Mouse (Mus musculus) CH12.LX (cell line): Measurements from ENCODE around the gene Abi3bp. TPM values are rescaled to one million over a fixed set of nuclear protein-coding genes. Genes with fewer than 3 reads are reported as not detected.
A peak's percentile ranks its signal among the peaks of the same experiment; 100 is the strongest.

ENCODE experiments used
- DNase-seq: peaks from one replicate; pipeline ENCODE4 v3.0.0-alpha.2; 2013; ENCODE audit errors: extremely low read depth
- H3K27ac ChIP-seq: 2 replicates; pipeline ENCODE4 v1.5.1; 2012; ENCODE audit warnings: low read depth, mild to moderate bottlenecking, control low read depth, moderate library complexity; ENCODE audit not compliant: insufficient read depth
- H3K27me3 ChIP-seq: replicated peaks from 2 replicates; pipeline ENCODE3; 2012; ENCODE audit warnings: inconsistent platforms
- H3K36me3 ChIP-seq, 2 experiments: replicated peaks in 1 of 2; 2 replicates each; pipeline versions ENCODE3 to v1.6.1; 2012; ENCODE audit warnings: inconsistent platforms in 1 of 2, low read length in 1 of 2, mild to moderate bottlenecking in 1 of 2, mixed read lengths in 1 of 2, moderate library complexity in 1 of 2; ENCODE audit not compliant: control insufficient read depth in 1 of 2, insufficient read depth in 1 of 2
- H3K4me1 ChIP-seq, 2 experiments: 2 replicates each; pipeline ENCODE4 v1.6.1; 2012; ENCODE audit warnings: inconsistent platforms in 1 of 2, moderate library complexity in 1 of 2; ENCODE audit not compliant: insufficient read depth in 2 of 2, control insufficient read depth in 1 of 2
- H3K4me2 ChIP-seq: 2 replicates; pipeline ENCODE4 v1.6.1; 2012; ENCODE audit warnings: low read depth, mild to moderate bottlenecking, control low read depth; ENCODE audit not compliant: poor library complexity, insufficient read depth, severe bottlenecking
- H3K4me3 ChIP-seq, 3 experiments: fragments of 150-350 bp in 1 of 3; sonication (generic) in 1 of 3; replicated peaks in 1 of 3; 2 replicates each; pipeline versions ENCODE3 to v1.5.1; 2011 to 2012; ENCODE audit warnings: low read depth in 2 of 3, low read length in 2 of 3, mild to moderate bottlenecking in 2 of 3, moderate library complexity in 2 of 3, control low read depth in 1 of 3, improper control_type of control experiment in 1 of 3, inconsistent platforms in 1 of 3, mixed read lengths in 1 of 3; ENCODE audit not compliant: poor library complexity in 1 of 3
- H3K79me2 ChIP-seq: replicated peaks from 2 replicates; pipeline ENCODE4 v1.6.1; 2012; ENCODE audit warnings: mild to moderate bottlenecking, moderate library complexity; ENCODE audit not compliant: control insufficient read depth, poor library complexity, insufficient read depth, severe bottlenecking; ENCODE audit errors: extremely low read depth
- H3K9ac ChIP-seq: 2 replicates; pipeline ENCODE4 v1.6.1; 2012; ENCODE audit warnings: low read depth, mild to moderate bottlenecking, control low read depth, moderate library complexity; ENCODE audit not compliant: insufficient read depth
- H3K9me3 ChIP-seq: replicated peaks from 2 replicates; pipeline ENCODE3; 2012; ENCODE audit warnings: low read length, inconsistent platforms, mixed read lengths
- BHLHE40 ChIP-seq: IDR thresholded peaks from 2 replicates; pipeline ENCODE4 v1.6.1; 2011; ENCODE audit warnings: mild to moderate bottlenecking, low read depth, low read length, improper control_type of control experiment
- CHD1 ChIP-seq: IDR thresholded peaks from 2 replicates; pipeline ENCODE4 v1.6.1; 2012; ENCODE audit warnings: low read depth, low read length, improper control_type of control experiment, inconsistent platforms
- CHD2 ChIP-seq: IDR thresholded peaks from 2 replicates; pipeline ENCODE4 v1.6.1; 2011; ENCODE audit warnings: low read length, improper control_type of control experiment
- CTCF ChIP-seq, 2 experiments: IDR thresholded peaks in 1 of 2; conservative IDR thresholded peaks in 1 of 2; 2 replicates each; pipeline ENCODE4 v1.5.1; 2011 to 2012; ENCODE audit warnings: low read depth in 2 of 2, low read length in 2 of 2, improper control_type of control experiment in 1 of 2, inconsistent platforms in 1 of 2, mild to moderate bottlenecking in 1 of 2, moderate library complexity in 1 of 2
- E2F4 ChIP-seq: IDR thresholded peaks from 2 replicates; pipeline ENCODE4 v1.6.1; 2011; ENCODE audit warnings: low read depth, low read length, improper control_type of control experiment; ENCODE audit not compliant: insufficient replicate concordance
- ELF1 ChIP-seq: IDR thresholded peaks from 2 replicates; pipeline ENCODE4 v1.6.1; 2014; ENCODE audit warnings: low read depth, mild to moderate bottlenecking, inconsistent platforms, low read length, improper control_type of control experiment
- EP300 ChIP-seq: IDR thresholded peaks from 2 replicates; pipeline ENCODE4 v1.6.1; 2011; ENCODE audit warnings: low read length, improper control_type of control experiment
- ETS1 ChIP-seq: conservative IDR thresholded peaks from 2 replicates; pipeline ENCODE4 v1.6.1; 2012; ENCODE audit warnings: low read depth, mild to moderate bottlenecking, inconsistent platforms, low read length, improper control_type of control experiment, moderate library complexity
- GABPA ChIP-seq: IDR thresholded peaks from 2 replicates; pipeline ENCODE4 v1.6.1; 2012; ENCODE audit warnings: low read depth, low read length, improper control_type of control experiment, inconsistent platforms; ENCODE audit not compliant: insufficient replicate concordance
- HCFC1 ChIP-seq: IDR thresholded peaks from 2 replicates; pipeline ENCODE4 v1.6.1; 2012; ENCODE audit warnings: low read depth, mild to moderate bottlenecking, inconsistent platforms, low read length, improper control_type of control experiment
- IRF4 ChIP-seq: IDR thresholded peaks from 2 replicates; pipeline ENCODE4 v1.6.1; 2014; ENCODE audit warnings: low read depth, mild to moderate bottlenecking, inconsistent platforms, low read length, improper control_type of control experiment
- JUN ChIP-seq: IDR thresholded peaks from 2 replicates; pipeline ENCODE4 v1.6.1; 2011; ENCODE audit warnings: low read depth, mild to moderate bottlenecking, low read length, improper control_type of control experiment, moderate library complexity; ENCODE audit not compliant: insufficient read depth
- JUND ChIP-seq: conservative IDR thresholded peaks from 2 replicates; pipeline ENCODE4 v1.6.1; 2011; ENCODE audit warnings: low read depth, low read length, improper control_type of control experiment
- KAT2A ChIP-seq: IDR thresholded peaks from 2 replicates; pipeline ENCODE4 v1.6.1; 2012; ENCODE audit warnings: low read length, improper control_type of control experiment, inconsistent platforms; ENCODE audit not compliant: insufficient replicate concordance
- MAFK ChIP-seq: IDR thresholded peaks from 2 replicates; pipeline ENCODE4 v1.6.1; 2011; ENCODE audit warnings: low read length, improper control_type of control experiment; ENCODE audit not compliant: insufficient replicate concordance
- MAX ChIP-seq: IDR thresholded peaks from 2 replicates; pipeline ENCODE4 v1.6.1; 2011; ENCODE audit warnings: low read length, improper control_type of control experiment
- MAZ ChIP-seq: IDR thresholded peaks from 2 replicates; pipeline ENCODE4 v1.6.1; 2012; ENCODE audit warnings: low read depth, mild to moderate bottlenecking, inconsistent platforms, low read length, improper control_type of control experiment, moderate library complexity
- MEF2A ChIP-seq: IDR thresholded peaks from 2 replicates; pipeline ENCODE4 v1.6.1; 2014; ENCODE audit warnings: low read depth, mild to moderate bottlenecking, inconsistent platforms, low read length, improper control_type of control experiment, borderline replicate concordance
- MXI1 ChIP-seq: IDR thresholded peaks from 2 replicates; pipeline ENCODE4 v1.6.1; 2011; ENCODE audit warnings: mild to moderate bottlenecking, low read depth, low read length, improper control_type of control experiment
- MYC ChIP-seq: IDR thresholded peaks from 2 replicates; pipeline ENCODE4 v1.6.1; 2011; ENCODE audit warnings: low read depth, mild to moderate bottlenecking, improper control_type of control experiment, low read length
- NELFE ChIP-seq: IDR thresholded peaks from 2 replicates; pipeline ENCODE4 v1.6.1; 2011; ENCODE audit warnings: low read depth, low read length, improper control_type of control experiment
- NRF1 ChIP-seq: IDR thresholded peaks from 2 replicates; pipeline ENCODE4 v1.6.1; 2014; ENCODE audit warnings: low read depth, mild to moderate bottlenecking, inconsistent platforms, low read length, improper control_type of control experiment, moderate library complexity
- PAX5 ChIP-seq: IDR thresholded peaks from 2 replicates; pipeline ENCODE4 v1.6.1; 2012; ENCODE audit warnings: low read length, inconsistent platforms, mixed read lengths
- POLR2A ChIP-seq: IDR thresholded peaks from 2 replicates; pipeline ENCODE4 v1.6.1; 2011; ENCODE audit warnings: low read depth, mild to moderate bottlenecking, improper control_type of control experiment, low read length
- POLR2AphosphoS2 ChIP-seq: IDR thresholded peaks from 2 replicates; pipeline ENCODE4 v1.6.1; 2011; ENCODE audit warnings: low read depth, low read length, improper control_type of control experiment
- RAD21 ChIP-seq: IDR thresholded peaks from 2 replicates; pipeline ENCODE4 v1.6.1; 2011; ENCODE audit warnings: low read depth, mild to moderate bottlenecking, low read length, improper control_type of control experiment, moderate library complexity
- SIN3A ChIP-seq: IDR thresholded peaks from 2 replicates; pipeline ENCODE4 v1.6.1; 2012; ENCODE audit warnings: low read length, improper control_type of control experiment, inconsistent platforms
- SMC3 ChIP-seq: IDR thresholded peaks from 2 replicates; pipeline ENCODE4 v1.6.1; 2011; ENCODE audit warnings: low read depth, low read length, improper control_type of control experiment
- TBP ChIP-seq: conservative IDR thresholded peaks from 2 replicates; pipeline ENCODE4 v1.6.1; 2011; ENCODE audit warnings: low read depth, low read length, improper control_type of control experiment
- TCF12 ChIP-seq: IDR thresholded peaks from 2 replicates; pipeline ENCODE4 v1.6.1; 2014; ENCODE audit warnings: low read depth, mild to moderate bottlenecking, inconsistent platforms, low read length, improper control_type of control experiment
- UBTF ChIP-seq: IDR thresholded peaks from 2 replicates; pipeline ENCODE4 v1.6.1; 2012; ENCODE audit warnings: low read depth, mild to moderate bottlenecking, inconsistent platforms, low read length, improper control_type of control experiment, moderate library complexity
- USF1 ChIP-seq: IDR thresholded peaks from 2 replicates; pipeline ENCODE4 v1.6.1; 2014; ENCODE audit warnings: low read depth, mild to moderate bottlenecking, inconsistent platforms, low read length, improper control_type of control experiment
- USF2 ChIP-seq: conservative IDR thresholded peaks from 2 replicates; pipeline ENCODE4 v1.6.1; 2011; ENCODE audit warnings: low read depth, low read length, improper control_type of control experiment
- ZC3H11A ChIP-seq: IDR thresholded peaks from 2 replicates; pipeline ENCODE4 v1.6.1; 2012; ENCODE audit warnings: low read depth, mild to moderate bottlenecking, inconsistent platforms, low read length, improper control_type of control experiment
- ZKSCAN1 ChIP-seq: IDR thresholded peaks from 2 replicates; pipeline ENCODE4 v1.6.1; 2012; ENCODE audit warnings: low read depth, inconsistent platforms, low read length, improper control_type of control experiment, borderline replicate concordance
- ZMIZ1 ChIP-seq: IDR thresholded peaks from 2 replicates; pipeline ENCODE4 v1.6.1; 2012; ENCODE audit warnings: low read depth, mild to moderate bottlenecking, inconsistent platforms, low read length, improper control_type of control experiment
- ZNF384 ChIP-seq: IDR thresholded peaks from 2 replicates; pipeline ENCODE4 v1.6.1; 2012; ENCODE audit warnings: low read depth, low read length, improper control_type of control experiment, inconsistent platforms
- dilution Hi-C: fragments of 300-500 bp; cut with MboI; formaldehyde crosslinking; loops from 2 replicates; pipeline ENCODE4 v1.14.3; 2020; ENCODE audit warnings: low sequenced_read_pairs; ENCODE audit not compliant: extremely low pct_unique_long_range_greater_than_20kb, extremely low pct_ligation_motif_present
- in situ Hi-C: fragments of 300-500 bp; cut with MboI; formaldehyde crosslinking; loops from 3 replicates; pipeline ENCODE4 v1.14.3; 2019; ENCODE audit warnings: low sequenced_read_pairs, low pct_ligation_motif_present, low pct_unique_long_range_greater_than_20kb, mixed read lengths
- polyA plus RNA-seq: library from polyadenylated mRNA; unstranded; fragments of >175 nt; gene quantifications from 2 replicates; pipeline ENCODE4 v1.2.1, GENCODE M21; 2012; ENCODE audit warnings: low read depth; ENCODE audit not compliant: insufficient read length
- total RNA-seq, 2 experiments: library from RNA; depleted of rRNA; stranded (reverse); fragments of 300-350 nt in 1 of 2; fragments of >200 nt in 1 of 2; gene quantifications; 2 replicates each; pipeline ENCODE4 v1.2.3; 2012 to 2014

The Abi3bp gene
- total and polyA plus RNA-seq, 3 experiments = 0.13 TPM; not detected in 2

- Histone ChIP-seq H3K36me3 (peaks cover under 1 to 8% of the 10 kb centered on the region in 2 experiments), H3K9ac (peak within 1 kb of the TSS; percentile 97), H3K4me2 (peak within 1 kb of the TSS; percentile 92), H3K9me3 (no peaks in the 10 kb centered on the region), H3K27ac (peak within 1 kb of the TSS; percentile 90), H3K27me3 (no peaks in the 10 kb centered on the region), H3K4me3 (peak within 1 kb of the TSS; percentile 75 to 93 (median 82)), H3K79me2 (peaks cover 37% of the 10 kb centered on the region), H3K4me1 (peaks cover 2 to 31% of the 10 kb centered on the region in 2 experiments; a peak in 3 of 4 replicates)
- DNase-seq = peak; percentile 100
- in situ Hi-C loops = loop anchor here (25.0 kb wide), 1 partner anchor 780 kb away; the partner anchor contains the start of gene Cep97
- dilution Hi-C loops = no loop called here
- TF ChIP-seq MYC = 0 out of 2 replicates have a peak, but pooled peaks have one; percentile 48
- TF ChIP-seq HCFC1 = peak; percentile 84
- TF ChIP-seq USF2 = no peak
- 0 out of 2 replicates have a peak, but pooled peaks have one; percentile 1 for TF ChIP-seq USF1
- peak; percentile 84 for TF ChIP-seq MAX
- no peak for TF ChIP-seq JUND
- peak; percentile 89 for TF ChIP-seq ZMIZ1
- TF ChIP-seq TCF12 = peak; percentile 85
- TF ChIP-seq IRF4 = no peak; the same call in 1 of the 2 replicates
- peak; percentile 95 for TF ChIP-seq POLR2AphosphoS2
- 0 out of 2 replicates have a peak, but pooled peaks have one; percentile 11 for TF ChIP-seq MAFK
- 0 out of 2 replicates have a peak, but pooled peaks have one; percentile 77 for TF ChIP-seq CHD1
- peak; percentile 71 for TF ChIP-seq MXI1
- peak; percentile 92 for TF ChIP-seq NELFE
- TF ChIP-seq SIN3A = peak; percentile 95
- TF ChIP-seq PAX5 = no peak
- TF ChIP-seq ZNF384 = peak; percentile 100
- peak; percentile 72 for TF ChIP-seq MAZ
- TF ChIP-seq SMC3 = no peak
- peak; percentile 100 for TF ChIP-seq ELF1
- TF ChIP-seq JUN = no peak
- no peak for TF ChIP-seq ZC3H11A
- peak; percentile 100 for TF ChIP-seq NRF1
- peak; percentile 72; the same call in 1 of the 2 replicates for TF ChIP-seq KAT2A
- no peak for TF ChIP-seq CTCF (conservative IDR thresholded peaks at IDR 0.05 in 1 of 2, IDR thresholded peaks at IDR 0.05 in 1 of 2; ENCODE audit: low read depth in 2 of 2, low read length in 2 of 2)
- TF ChIP-seq EP300 = peak; percentile 41; the same call in 1 of the 2 replicates
- TF ChIP-seq ZKSCAN1 = no peak
- TF ChIP-seq UBTF = peak; percentile 94
- peak; percentile 68 for TF ChIP-seq CHD2
- 0 out of 2 replicates have a peak, but pooled peaks have one; percentile 53 for TF ChIP-seq MEF2A
- peak; percentile 69 for TF ChIP-seq BHLHE40
- TF ChIP-seq ETS1 = peak; percentile 22; the same call in 1 of the 2 replicates
- TF ChIP-seq POLR2A = peak; percentile 98
- TF ChIP-seq TBP = peak; percentile 92
- TF ChIP-seq GABPA = no peak
- TF ChIP-seq E2F4 = 0 out of 2 replicates have a peak, but pooled peaks have one; percentile 34
- no peak for TF ChIP-seq RAD21
Observed at GRCm38 (mm10) chr16:56717224-56718200, 239.8 kb downstream of the Abi3bp start, which contains the start of gene Tfg. Tfg (minus strand) TSS chr16:56717450.
